Mouse (Mus musculus) granulocyte monocyte progenitor cell, adult 5-6 weeks (primary cell): ENCODE results near the gene Atp6v0a2. TPM values are rescaled to one million over a fixed set of nuclear protein-coding genes. Genes with fewer than 3 reads are reported as not detected.

Source experiments
- total RNA-seq, 2 experiments: library from RNA; stranded (forward) in 1 of 2; stranded (reverse) in 1 of 2; fragments of 200-712, 200-1000 nt in 1 of 2; fragments of >200 nt in 1 of 2; fragmentation: Nextera tagmentation in 1 of 2; gene quantifications; 2 replicates each; pipeline ENCODE4 v1.2.3; 2014 to 2017

Gene Atp6v0a2
- total RNA-seq, 2 experiments from 2014 or later = 14.2 to 22.7 TPM

Other genes starting within 250 kb of the Atp6v0a2 start
- 130 and 135 TPM in 2 replicates for gene Sbno1, start 202.6 kb upstream of the Atp6v0a2 start, total RNA-seq (2014; fragmentation: Nextera tagmentation)
- 167 and 174 TPM in 2 replicates for gene Sbno1, start 202.6 kb upstream of the Atp6v0a2 start, total RNA-seq (2017)
- gene Kmt5a, start 188.6 kb upstream of the Atp6v0a2 start, total RNA-seq (2014; fragmentation: Nextera tagmentation) = 210 and 216 TPM in 2 replicates
- gene Kmt5a, start 188.6 kb upstream of the Atp6v0a2 start, total RNA-seq (2017) = 112 and 163 TPM in 2 replicates
- gene Rilpl2, start 150.2 kb upstream of the Atp6v0a2 start, total RNA-seq (2014; fragmentation: Nextera tagmentation) = 51.9 and 68.3 TPM in 2 replicates
- gene Rilpl2, start 150.2 kb upstream of the Atp6v0a2 start, total RNA-seq (2017) = 40.5 and 61.8 TPM in 2 replicates
- gene Snrnp35, start 145.4 kb upstream of the Atp6v0a2 start, total RNA-seq (2014; fragmentation: Nextera tagmentation) = 9.1 and 12.3 TPM in 2 replicates
- gene Snrnp35, start 145.4 kb upstream of the Atp6v0a2 start, total RNA-seq (2017) = 11.8 and 11.9 TPM in 2 replicates
- gene Rilpl1, start 97.2 kb upstream of the Atp6v0a2 start, total RNA-seq (2014; fragmentation: Nextera tagmentation) = 1.3 TPM in 1 of 2 replicates, not detected in the other
- gene Rilpl1, start 97.2 kb upstream of the Atp6v0a2 start, total RNA-seq (2017) = not detected in 2 replicates
- gene Tmed2, start 87.9 kb upstream of the Atp6v0a2 start, total RNA-seq (2014; fragmentation: Nextera tagmentation) = 512 and 560 TPM in 2 replicates
- gene Tmed2, start 87.9 kb upstream of the Atp6v0a2 start, total RNA-seq (2017) = 584 and 1,053 TPM in 2 replicates
- gene Ddx55, start 75.7 kb upstream of the Atp6v0a2 start, total RNA-seq (2014; fragmentation: Nextera tagmentation) = 14.5 and 19.8 TPM in 2 replicates
- 8.4 and 10.6 TPM in 2 replicates for gene Ddx55, start 75.7 kb upstream of the Atp6v0a2 start, total RNA-seq (2017)
- gene Eif2b1, start 49.4 kb upstream of the Atp6v0a2 start, total RNA-seq (2014; fragmentation: Nextera tagmentation) = 49.6 and 52.0 TPM in 2 replicates
- gene Eif2b1, start 49.4 kb upstream of the Atp6v0a2 start, total RNA-seq (2017) = 39.5 and 50.9 TPM in 2 replicates
- gene Gtf2h3, start 49.4 kb upstream of the Atp6v0a2 start, total RNA-seq (2014; fragmentation: Nextera tagmentation) = 4.5 and 27.1 TPM in 2 replicates
- 14.7 and 21.5 TPM in 2 replicates for gene Gtf2h3, start 49.4 kb upstream of the Atp6v0a2 start, total RNA-seq (2017)
- not detected in 2 replicates for gene Dnah10, start 96.5 kb downstream of the Atp6v0a2 start, total RNA-seq (2014; fragmentation: Nextera tagmentation)
- gene Dnah10, start 96.5 kb downstream of the Atp6v0a2 start, total RNA-seq (2017) = not detected in 2 replicates
- not detected in 2 replicates for gene Ccdc92, start 233.8 kb downstream of the Atp6v0a2 start, total RNA-seq (2014; fragmentation: Nextera tagmentation)
- 0.36 TPM in 1 of 2 replicates, not detected in the other for gene Ccdc92, start 233.8 kb downstream of the Atp6v0a2 start, total RNA-seq (2017)
- 12.6 and 13.1 TPM in 2 replicates for gene Zfp664, start 234.1 kb downstream of the Atp6v0a2 start, total RNA-seq (2014; fragmentation: Nextera tagmentation)
- 8.8 and 11.6 TPM in 2 replicates for gene Zfp664, start 234.1 kb downstream of the Atp6v0a2 start, total RNA-seq (2017)